Mouse (Mus musculus) heart, postnatal 0 days (tissue): Measurements from ENCODE around the gene Zcchc14. TPM values are rescaled to one million over a fixed set of nuclear protein-coding genes. Genes with fewer than 3 reads are reported as not detected.

Source experiments
- ATAC-seq: fragments of 200-750 bp; cut with Nextera tagmentation; 2 replicates; pipeline ENCODE4 v1.8.0; 2017; ENCODE audit warnings: low read depth, moderate number of reproducible peaks, moderate library complexity; ENCODE audit not compliant: insufficient read depth
- DNase-seq: peaks from one replicate; pipeline ENCODE4 v3.0.0-alpha.2; 2016; ENCODE audit warnings: low spot score
- H3K27ac ChIP-seq: fragments of 300-500 bp; sonication (generic); 2 replicates; pipeline ENCODE4 v1.5.1; 2014; ENCODE audit warnings: low read depth, mild to moderate bottlenecking
- H3K27me3 ChIP-seq: fragments of 300-500 bp; sonication (generic); 2 replicates; pipeline ENCODE4 v1.6.1; 2014; ENCODE audit warnings: low read length, mixed read lengths; ENCODE audit not compliant: control insufficient read depth, insufficient read depth
- H3K36me3 ChIP-seq: fragments of 300-500 bp; sonication (generic); replicated peaks from 2 replicates; pipeline ENCODE4 v1.6.1; 2014; ENCODE audit warnings: low read length, mixed read lengths; ENCODE audit not compliant: control insufficient read depth, insufficient read depth
- H3K4me1 ChIP-seq: fragments of 300-500 bp; sonication (generic); 2 replicates; pipeline ENCODE4 v1.6.1; 2014; ENCODE audit warnings: antibody characterized with exemption; ENCODE audit not compliant: control insufficient read depth, insufficient read depth
- H3K4me2 ChIP-seq: fragments of 300-500 bp; sonication (generic); 2 replicates; pipeline ENCODE4 v1.6.1; 2014; ENCODE audit warnings: low read depth, mild to moderate bottlenecking, low read length, moderate library complexity
- H3K4me3 ChIP-seq: fragments of 300-500 bp; sonication (generic); 2 replicates; pipeline ENCODE4 v1.5.1; 2014; ENCODE audit warnings: low read depth, low read length
- H3K9ac ChIP-seq: fragments of 300-500 bp; sonication (generic); replicated peaks from 2 replicates; pipeline ENCODE4 v1.6.1; 2014; ENCODE audit warnings: low read depth, low read length, mixed read lengths
- H3K9me3 ChIP-seq: fragments of 300-500 bp; sonication (generic); replicated peaks from 2 replicates; pipeline ENCODE4 v1.6.1; 2016; ENCODE audit warnings: low read length; ENCODE audit not compliant: control insufficient read depth
- CTCF ChIP-seq: IDR thresholded peaks from 2 replicates; pipeline ENCODE4 v1.5.1; 2016; ENCODE audit warnings: antibody characterized with exemption, control low read depth, low read depth
- EP300 ChIP-seq: IDR thresholded peaks from 2 replicates; pipeline ENCODE4 v1.6.1; 2016; ENCODE audit warnings: antibody characterized with exemption, low read depth
- WGBS: fragments of 180-500 bp; shearing (Covaris S2); extraction: QIAGEN DNeasy Blood & Tissue Kit; methylation state at CpG from one replicate; pipeline ENCODE4 v1.1.7; 2014; 5-methylcytosine and 5-hydroxymethylcytosine counted together
- polyA plus RNA-seq: library from polyadenylated mRNA; unstranded; fragments of >200 nt; fragmentation: Nextera tagmentation; extraction: Ambion mirVana; gene quantifications from 2 replicates; pipeline ENCODE4 v1.2.1, GENCODE M21; 2015
- total RNA-seq: library from RNA; depleted of rRNA; stranded (reverse); fragments of >200 nt; gene quantifications from 2 replicates; pipeline ENCODE4 v1.2.3, GENCODE M21; 2014; ENCODE audit warnings: low replicate concordance

Zcchc14 gene
- total and polyA plus RNA-seq, 2 experiments from 2014 or later, result 5.6 to 18.1 TPM

- DNase-seq (peak; percentile 57), ATAC-seq (peak; percentile 7; the same call in 1 of the 2 replicates)
- Histone ChIP-seq H3K4me3 (peak overlapping the region; percentile 72), H3K36me3 (no peaks in the 10 kb centered on the region), H3K9ac (peak overlapping the region; percentile 78), H3K9me3 (no peaks in the 10 kb centered on the region), H3K27ac (peak overlapping the region; percentile 91), H3K4me2 (peak overlapping the region; percentile 91), H3K4me1 (peaks cover 35% of the 10 kb centered on the region), H3K27me3 (no peaks in the 10 kb centered on the region)
- no peak for TF ChIP-seq EP300
- no peak for TF ChIP-seq CTCF
- under 1% methylated on average over 31 of the region's 31 CpGs for WGBS
Observed at GRCm38 (mm10) chr8:121653340-121654019, 779 bp upstream of the Zcchc14 start.

- under 1% methylated on average over 42 of the region's 56 CpGs for WGBS
- ATAC-seq (no peak), DNase-seq (no peak)
- TF ChIP-seq CTCF (no peak), EP300 (no peak)
- Histone ChIP-seq H3K4me1 (peaks cover 39% of the 10 kb centered on the region), H3K27me3 (no peaks in the 10 kb centered on the region), H3K27ac (peak overlapping the region; percentile 48), H3K36me3 (peaks cover 4% of the 10 kb centered on the region; the same call in 1 of the 2 replicates), H3K4me3 (peak overlapping the region; percentile 64), H3K4me2 (peak overlapping the region; percentile 99), H3K9ac (peak overlapping the region; percentile 69), H3K9me3 (no peaks in the 10 kb centered on the region)
Observed at GRCm38 (mm10) chr8:121651874-121652361, 783 bp downstream of the Zcchc14 start.

- H3K9ac ChIP-seq, result peak overlapping the region; percentile 69
- peaks cover 4% of the 10 kb centered on the region; the same call in 1 of the 2 replicates for H3K36me3 ChIP-seq
- TF ChIP-seq CTCF (no peak), EP300 (no peak)
- H3K4me2 ChIP-seq, result peak overlapping the region; percentile 99
- WGBS, result 11% methylated on average over 47 of the region's 47 CpGs
- H3K4me3 ChIP-seq, result peak overlapping the region; percentile 64
- H3K27ac ChIP-seq, result peak overlapping the region; percentile 48; the same call in 1 of the 2 replicates
- DNase-seq (no peak), ATAC-seq (no peak)
- no peaks in the 10 kb centered on the region for H3K27me3 ChIP-seq
- H3K9me3 ChIP-seq, result no peaks in the 10 kb centered on the region
- peaks cover 39% of the 10 kb centered on the region for H3K4me1 ChIP-seq
Observed at GRCm38 (mm10) chr8:121651308-121651873, 1.3 kb downstream of the Zcchc14 start.

- ATAC-seq, result no peak
- Histone ChIP-seq H3K4me2 (peak overlapping the region; percentile 99), H3K36me3 (peaks cover 4% of the 10 kb centered on the region; the same call in 1 of the 2 replicates), H3K4me1 (peaks cover 39% of the 10 kb centered on the region), H3K9me3 (no peaks in the 10 kb centered on the region), H3K9ac (peak overlapping the region; percentile 69), H3K27me3 (no peaks in the 10 kb centered on the region), H3K4me3 (peak overlapping the region; percentile 64), H3K27ac (no peak overlapping the region)
- 54% methylated on average over 20 of the region's 20 CpGs for WGBS
- DNase-seq, result no peak
- TF ChIP-seq CTCF (no peak), EP300 (no peak)
Observed at GRCm38 (mm10) chr8:121650389-121651307, 2.1 kb downstream of the Zcchc14 start.

GRCm38 (mm10) chr8:121649904-121650303, 2.8 kb downstream of the Zcchc14 start:
- Histone ChIP-seq H3K4me3 (no peak overlapping the region), H3K9me3 (no peaks in the 10 kb centered on the region), H3K27ac (no peak overlapping the region), H3K4me1 (peaks cover 39% of the 10 kb centered on the region), H3K36me3 (peaks cover 4% of the 10 kb centered on the region; the same call in 1 of the 2 replicates), H3K4me2 (peak overlapping the region; percentile 99), H3K9ac (no peak overlapping the region; the same call in 1 of the 2 replicates), H3K27me3 (no peaks in the 10 kb centered on the region)
- DNase-seq, result no peak
- TF ChIP-seq EP300 (no peak), CTCF (no peak)
- ATAC-seq, result no peak
- WGBS, result 57% methylated on average over 10 of the region's 10 CpGs
